Mouse (Mus musculus) liver (tissue): ENCODE results near the gene Cebpzos.
A peak's percentile ranks its signal among the peaks of the same experiment; 100 is the strongest.

ENCODE experiments used
- DNase-seq: peaks from one replicate; pipeline ENCODE4 v3.0.0-alpha.2; 2020; ENCODE audit warnings: mixed read lengths

Gene Cebpzos

DNA sequence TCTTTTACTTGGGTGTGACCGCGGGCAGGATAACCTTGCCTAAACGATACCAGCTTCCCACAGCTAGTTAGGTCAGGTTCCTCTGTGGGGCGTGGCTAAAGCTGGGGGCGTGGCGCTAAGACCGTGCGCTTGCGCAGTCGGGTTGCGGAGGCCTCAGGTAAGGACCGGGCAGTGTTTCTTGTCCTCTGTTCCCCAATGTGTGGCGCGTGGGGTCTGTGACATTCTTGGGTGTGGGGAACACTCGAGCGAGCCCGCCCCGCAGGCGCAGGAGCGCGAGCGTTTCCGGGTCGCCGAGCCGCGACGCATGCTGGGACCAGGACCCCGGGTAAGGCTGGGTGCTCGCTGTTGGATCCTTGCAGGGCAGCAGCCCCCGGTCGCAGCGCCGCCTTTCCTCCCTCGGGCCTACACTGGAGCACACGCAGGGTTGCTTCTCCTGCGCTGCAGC is at the start of gene Cebpzos:
TSS of gene Cebpzos (plus strand) at position 132 of the 445 bp plus-strand sequence.
- DNase-seq: peak; percentile 95

DNA sequence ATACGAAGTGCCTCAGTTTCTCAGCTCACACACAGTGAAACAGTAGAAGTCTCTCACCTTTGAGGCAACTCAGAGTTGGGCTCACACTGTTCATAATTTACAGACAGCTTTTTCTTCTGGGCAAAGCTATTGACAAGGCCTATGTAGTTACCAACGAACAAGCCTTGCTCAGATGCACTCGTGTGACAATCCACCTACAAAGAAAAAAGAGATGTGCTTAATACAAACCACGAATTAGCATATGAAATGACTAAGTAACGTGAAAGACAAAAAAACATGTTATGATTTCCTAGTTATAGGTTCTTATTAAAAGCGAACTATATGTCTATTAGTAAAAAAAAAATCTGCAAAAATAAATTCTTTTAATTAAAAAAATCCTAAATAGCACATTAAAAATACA is 42.4 kb upstream of the Cebpzos start:
- DNase-seq: no peak

DNA sequence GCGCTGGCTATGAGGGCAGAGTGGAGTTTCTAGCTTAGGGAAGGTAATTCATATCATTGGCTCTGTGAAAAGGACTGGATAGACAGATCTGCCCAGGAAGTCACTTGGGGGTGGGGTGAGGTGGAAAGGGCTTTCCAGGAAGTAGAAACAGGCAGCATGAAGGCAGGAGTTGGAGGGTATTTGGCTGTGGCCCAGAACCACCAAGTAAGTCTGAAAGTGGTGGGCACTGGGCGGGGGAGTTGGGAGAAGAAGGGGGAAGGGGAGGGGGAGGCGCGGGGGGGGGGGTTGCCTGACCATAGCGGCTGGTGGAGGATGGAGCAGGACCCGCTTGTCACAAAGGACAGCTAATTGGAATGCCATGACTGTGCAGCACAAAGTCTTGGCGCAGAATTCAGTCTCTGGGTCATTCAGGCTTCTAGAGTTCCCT is 34.4 kb upstream of the Cebpzos start:
- DNase-seq: peak; percentile 38

DNA sequence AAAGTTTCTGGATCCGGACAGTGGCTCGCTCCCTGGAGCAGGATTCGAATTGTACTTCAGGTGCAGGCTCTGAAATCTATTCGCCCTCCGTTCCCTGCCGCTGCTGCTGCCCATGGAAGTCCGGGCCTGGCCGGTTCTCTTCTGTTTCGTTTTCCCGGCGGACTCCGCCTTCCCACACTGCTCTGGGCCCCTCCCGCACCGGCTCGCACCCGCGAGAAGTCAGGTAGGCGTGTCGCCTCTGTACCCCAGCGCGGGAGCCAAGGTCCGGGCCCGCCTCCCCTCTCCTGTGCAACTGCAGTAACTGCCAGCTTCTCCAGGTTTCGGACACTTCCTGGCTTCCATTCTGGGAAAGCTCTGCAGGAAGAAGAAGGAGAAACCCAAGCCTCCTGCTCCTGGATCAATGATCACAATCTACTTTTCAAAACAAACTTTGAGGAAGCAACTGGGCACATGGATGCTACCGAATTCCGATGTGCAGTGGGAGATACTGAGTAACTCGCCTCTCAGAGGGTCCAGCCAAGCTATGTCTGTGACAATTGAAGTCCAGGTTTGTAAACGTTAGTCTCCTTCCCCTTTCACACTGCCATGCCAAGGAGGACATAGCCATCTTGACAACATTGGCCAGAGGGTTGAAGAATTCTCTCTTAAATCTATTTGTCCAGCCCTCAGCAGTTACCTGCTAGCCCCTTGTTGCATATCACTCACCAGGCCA is 33.7 kb upstream of the Cebpzos start, which contains the start of gene Eif2ak2:
TSS of gene Eif2ak2 (minus strand) at position 173 of the 712 bp plus-strand sequence.
- DNase-seq: peak; percentile 91

DNA sequence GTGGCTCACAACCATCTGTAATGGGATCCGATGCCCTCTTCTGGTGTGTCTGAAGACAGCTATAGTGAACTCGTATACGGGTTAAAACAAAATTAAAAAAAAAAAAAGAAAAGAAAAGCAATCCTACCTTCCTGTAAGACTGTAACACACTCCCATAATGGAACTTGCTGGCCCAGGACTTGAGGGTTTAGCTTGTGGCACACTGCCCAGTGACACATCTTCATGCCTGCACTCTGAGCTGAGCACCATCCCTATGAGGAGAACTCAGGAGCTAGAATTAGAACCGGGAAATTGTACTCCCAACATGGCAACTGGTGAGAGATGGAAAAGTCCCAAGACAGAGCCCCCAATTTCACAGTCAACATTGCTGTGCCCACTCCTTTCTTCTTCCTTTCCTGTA is 33.0 kb upstream of the Cebpzos start:
- DNase-seq: no peak

DNA sequence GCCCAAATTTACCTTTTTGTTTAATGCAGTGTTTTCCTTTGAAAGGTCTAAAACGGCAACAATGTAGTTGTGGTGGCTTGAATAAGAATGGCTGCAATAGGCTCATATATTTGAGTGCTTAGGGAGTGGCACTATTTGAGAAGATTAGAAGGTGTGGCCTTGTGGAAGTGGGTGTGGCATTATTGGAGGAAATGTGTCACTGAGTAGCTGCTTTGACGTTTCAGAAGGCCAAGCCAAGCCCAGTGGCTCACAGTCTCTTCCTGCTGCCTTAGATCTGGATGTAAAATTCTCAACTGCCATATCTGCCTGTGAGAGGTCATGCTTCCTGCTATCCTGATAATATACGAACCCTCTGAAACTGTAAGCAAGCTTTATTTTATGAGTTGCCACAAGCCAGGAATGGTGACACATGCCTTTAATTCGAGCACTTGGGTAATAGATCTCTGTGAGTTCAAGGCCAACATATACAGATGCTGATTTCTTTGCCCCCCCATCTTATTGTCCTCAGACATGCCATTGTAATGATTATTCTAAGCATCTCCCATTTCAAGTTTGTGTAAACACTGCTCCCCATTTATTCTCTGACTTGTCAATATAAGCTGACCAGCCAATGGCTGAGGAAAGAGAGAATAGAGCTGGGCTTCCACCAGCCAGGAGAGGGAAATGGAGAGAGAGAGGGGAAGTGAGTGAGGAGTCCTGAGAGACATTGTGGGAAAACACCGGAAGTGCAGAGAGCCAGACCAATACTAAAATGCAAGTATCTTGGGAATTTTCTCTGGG is 30.8 kb upstream of the Cebpzos start:
- DNase-seq: no peak

DNA sequence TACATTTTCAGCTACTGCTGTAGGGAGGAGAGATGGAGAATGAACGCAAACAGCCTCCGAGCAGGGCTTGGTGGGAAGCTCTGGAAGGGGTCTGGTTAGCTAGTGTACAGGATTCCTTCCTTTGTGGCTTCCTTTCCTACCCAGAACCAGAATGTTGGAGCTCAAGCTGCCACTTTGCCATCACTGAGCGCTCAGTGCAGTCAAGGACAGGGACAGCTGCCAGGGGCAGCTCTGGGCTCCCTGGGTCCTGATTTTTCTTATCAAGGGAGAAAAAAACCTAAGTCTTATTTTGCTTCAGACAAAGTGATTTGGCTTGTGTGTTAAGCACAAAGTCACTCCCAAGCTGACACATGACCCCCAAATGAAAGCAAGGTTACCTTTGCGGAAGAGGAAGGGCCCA is 27.7 kb upstream of the Cebpzos start:
- DNase-seq: no peak

DNA sequence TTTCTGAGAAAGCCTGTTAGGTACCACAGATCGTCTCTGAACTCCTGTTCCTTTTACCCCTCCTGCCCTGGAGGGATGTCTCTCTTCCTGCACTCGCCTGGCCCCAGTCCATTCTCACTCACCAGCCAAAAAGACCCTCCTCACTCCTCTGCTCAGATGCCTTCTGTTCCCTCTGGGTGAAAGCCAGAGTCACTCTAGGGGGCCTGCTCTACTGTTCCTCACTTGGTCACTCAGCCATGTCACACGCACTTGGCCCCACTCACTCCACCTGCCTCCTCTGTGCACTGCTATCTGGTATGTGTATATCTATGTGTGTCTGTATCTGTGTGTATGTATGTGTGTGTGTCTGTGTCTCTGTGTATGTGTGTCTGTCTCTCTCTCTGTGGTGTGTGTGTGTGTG is 27.1 kb upstream of the Cebpzos start:
- no peak for DNase-seq

DNA sequence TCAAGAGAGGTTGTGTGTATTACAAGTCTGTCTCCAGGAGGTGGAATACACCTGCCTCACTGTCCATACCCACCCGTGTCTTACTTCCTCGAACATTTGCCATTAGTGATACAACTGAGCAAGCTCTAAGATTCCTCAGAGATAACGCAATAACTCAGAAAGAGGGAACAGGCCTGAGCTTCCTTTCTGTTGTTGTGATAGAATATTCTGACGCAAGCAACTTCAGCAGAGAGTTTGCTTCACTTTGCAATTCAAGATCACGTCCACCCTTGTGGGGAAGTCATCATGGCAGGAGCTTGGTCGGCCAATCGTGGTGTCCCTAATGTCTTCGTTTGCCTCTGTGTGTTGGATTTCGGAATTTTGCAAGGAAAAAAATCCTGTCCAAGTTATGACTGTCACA is 25.3 kb upstream of the Cebpzos start:
- no peak for DNase-seq

DNA sequence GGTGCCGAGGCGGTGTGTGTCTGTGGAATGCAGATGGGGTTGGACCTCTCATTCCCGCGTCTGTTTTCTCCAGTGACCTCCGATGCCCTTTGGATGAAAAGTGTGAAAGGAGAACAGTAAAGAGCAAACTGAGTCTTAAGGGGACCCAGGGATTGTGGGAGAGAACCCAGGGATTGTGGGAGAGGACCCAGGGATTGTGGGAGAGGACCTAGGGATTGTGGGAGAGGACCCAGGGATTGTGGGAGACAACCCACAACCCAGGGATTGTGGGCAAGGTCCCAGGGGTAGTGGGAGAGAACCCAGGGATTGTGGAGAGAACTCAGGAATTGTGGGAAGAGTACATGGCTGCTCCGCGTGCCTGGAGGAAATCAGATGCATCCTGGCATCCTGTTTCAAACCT is 21.3 kb upstream of the Cebpzos start:
- no peak for DNase-seq

DNA sequence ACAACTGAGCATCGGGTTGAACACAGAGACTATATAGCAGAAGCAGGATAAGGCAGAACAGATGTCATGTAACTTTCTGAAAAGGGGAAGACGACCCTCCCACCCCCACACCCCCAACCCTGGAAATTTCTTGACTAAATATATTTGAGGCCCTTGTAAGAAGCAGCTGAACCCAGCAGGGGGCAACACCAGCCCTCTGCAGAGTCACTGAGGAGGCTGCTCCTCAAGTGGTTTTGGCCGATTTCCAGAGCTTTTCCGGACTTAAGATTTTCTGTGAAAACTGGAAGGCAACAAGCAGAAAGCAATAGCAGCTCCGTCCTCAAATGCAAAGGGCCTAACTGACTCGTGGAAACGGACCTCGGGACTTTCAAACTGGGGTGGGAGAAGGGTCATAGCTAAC is 20.9 kb upstream of the Cebpzos start:
- peak; percentile 57 for DNase-seq

DNA sequence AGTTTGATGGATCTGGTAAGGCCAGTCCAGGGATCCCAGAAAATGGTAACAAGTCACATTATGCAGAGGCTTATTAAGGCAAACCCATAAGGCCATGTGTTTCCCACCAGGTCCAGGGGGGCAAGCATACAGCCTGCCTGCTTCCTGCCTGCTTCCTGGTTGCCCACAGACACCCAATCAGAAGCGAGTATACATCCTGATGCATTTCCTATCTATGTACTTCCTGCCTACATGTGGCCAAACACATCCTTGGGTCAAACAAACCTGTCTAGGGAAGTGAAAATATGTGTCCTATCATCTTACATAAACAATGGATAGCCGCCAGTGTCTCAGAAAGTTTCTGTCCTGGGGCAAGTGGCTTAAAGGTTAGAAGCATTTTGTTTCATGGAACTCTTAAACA is 13.1 kb upstream of the Cebpzos start:
- DNase-seq: no peak

DNA sequence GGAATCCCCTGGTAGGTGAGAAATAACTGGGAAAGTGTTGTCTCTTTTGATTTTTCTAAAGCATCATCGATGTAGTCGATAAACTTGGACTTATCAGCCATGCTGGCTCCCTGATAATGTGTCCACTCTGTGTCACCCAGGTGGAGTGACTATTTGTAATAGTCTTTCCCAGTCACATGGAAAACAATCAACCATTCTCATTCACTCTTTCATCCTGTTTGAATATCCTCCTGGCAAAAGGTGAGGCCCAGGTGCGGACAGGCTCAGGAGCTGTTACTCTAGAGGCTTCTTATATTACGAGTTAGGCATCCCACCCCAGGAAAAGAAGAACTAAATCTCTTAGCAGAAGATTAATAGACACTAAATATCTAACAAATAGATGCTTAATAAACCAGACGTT is 9.4 kb upstream of the Cebpzos start, which contains the start of gene Sult6b1:
TSS of gene Sult6b1 (minus strand) at position 101 of the 400 bp plus-strand sequence.
- DNase-seq: no peak

DNA sequence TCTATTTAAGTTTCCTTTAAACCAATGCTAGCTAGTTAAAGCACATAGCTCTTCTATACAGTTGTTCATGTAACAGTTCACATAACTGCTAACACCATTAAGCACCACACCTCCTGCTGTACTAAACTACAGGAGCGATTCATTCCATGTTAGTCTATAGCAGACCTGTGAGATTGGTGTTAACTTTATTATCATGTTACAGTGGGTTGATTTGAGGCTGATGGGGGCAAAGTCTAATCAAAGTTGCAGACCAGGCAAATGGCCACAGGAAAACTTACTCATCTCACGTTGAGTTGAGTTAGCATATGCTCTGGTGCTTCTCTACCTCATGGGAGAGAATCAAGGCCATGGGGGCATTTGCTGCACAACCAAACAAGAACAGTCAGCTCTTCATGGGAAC is 6.9 kb upstream of the Cebpzos start:
- DNase-seq: no peak

DNA sequence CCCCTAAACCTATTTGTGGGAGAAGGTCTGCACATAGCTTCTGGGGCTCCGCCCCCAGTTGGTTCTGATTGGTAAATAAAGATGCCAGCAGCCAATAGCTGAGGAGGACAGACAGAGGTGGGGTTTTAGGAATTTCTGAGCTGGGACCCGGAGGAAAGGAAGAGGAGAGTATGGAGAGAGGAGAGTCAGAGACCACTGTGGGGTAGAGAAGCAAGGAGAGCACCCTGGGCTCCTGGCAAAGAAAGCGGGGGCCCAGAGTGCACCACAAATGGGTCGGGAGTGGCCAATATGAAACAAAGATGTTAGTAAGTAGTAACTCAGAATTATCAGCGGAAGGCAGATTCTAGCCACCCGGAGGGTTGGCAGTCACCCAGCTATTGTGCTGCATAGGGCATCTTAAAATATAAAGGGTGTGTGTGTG is 3.4 kb upstream of the Cebpzos start:
- DNase-seq: peak; percentile 60

DNA sequence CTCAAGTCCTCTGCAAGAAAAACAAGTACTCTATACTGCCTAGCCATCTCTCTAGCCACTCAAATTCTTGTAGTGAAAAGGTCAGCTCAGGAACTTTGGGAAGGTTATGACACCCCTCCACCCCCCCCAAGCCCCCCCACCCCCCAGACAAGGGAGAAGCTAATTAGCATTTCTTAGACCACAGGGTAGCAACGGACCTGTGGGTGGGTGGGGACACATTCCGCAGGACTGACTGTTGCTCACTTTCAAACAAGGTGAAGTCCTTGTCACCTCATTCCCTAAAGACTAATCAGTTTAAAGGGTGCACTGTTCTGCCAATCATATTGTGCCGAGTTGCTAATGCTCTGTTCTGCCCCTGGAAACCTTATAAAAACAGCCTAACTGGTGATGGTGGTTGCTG is 2.4 kb upstream of the Cebpzos start:
- no peak for DNase-seq

DNA sequence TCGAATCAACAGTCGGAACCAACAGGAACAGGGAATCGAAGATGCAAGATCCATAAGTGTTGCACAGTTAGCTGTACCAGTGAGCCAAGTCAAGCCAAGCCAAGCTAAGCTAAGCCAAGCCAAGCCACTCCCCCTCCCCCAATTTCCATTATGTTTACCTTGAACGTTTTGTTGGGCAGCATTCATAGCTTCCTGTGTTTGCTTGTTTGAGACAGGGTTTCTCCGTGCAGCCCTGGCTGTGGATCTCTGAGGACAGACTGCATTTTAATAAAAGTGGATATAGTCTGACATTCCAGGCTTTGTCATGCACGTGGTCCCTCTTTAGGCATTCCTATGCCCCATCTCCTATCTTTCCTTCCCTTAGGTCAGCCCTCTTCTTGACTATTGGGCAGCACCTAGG is 528 bp upstream of the Cebpzos start:
- no peak for DNase-seq

DNA sequence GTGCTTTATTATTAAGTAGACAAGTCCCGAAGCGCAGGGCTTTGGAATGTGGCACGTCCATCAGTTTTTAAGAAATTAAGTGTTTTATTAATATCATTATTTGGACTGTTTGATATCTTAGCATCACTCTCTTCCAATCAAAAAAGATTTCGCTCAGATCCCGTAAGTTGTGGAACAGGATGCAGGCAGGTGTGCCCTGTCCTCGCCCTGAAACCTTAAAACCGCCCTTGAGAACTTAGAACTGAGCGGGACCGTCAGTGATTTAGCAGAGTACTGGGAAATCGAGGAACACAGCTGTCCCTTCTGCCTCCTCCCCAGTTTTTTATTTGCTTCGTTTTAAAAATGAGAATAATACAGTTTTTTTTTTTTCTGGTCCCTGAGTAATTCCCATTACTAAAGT is 599 bp downstream of the Cebpzos start:
- no peak for DNase-seq

DNA sequence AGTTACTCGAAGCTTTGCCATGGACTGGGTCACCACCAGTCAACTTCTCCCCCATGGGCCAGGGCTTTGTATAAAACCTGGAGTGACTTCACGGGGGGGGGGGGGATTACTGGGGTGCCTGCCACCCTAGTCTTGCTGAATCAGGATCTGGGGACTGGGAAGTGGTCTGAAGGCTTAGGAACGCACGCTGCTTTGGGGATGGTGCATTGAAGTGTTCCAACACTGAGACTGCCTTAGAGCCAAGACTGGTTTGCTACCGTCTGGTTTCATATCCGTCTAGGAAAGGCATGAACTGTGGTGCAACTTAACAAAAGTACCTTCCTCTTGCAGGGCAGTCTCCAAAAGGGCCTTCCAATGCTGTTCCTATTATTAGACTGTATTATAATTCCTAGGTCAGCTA is 1.4 kb downstream of the Cebpzos start:
- DNase-seq: no peak

DNA sequence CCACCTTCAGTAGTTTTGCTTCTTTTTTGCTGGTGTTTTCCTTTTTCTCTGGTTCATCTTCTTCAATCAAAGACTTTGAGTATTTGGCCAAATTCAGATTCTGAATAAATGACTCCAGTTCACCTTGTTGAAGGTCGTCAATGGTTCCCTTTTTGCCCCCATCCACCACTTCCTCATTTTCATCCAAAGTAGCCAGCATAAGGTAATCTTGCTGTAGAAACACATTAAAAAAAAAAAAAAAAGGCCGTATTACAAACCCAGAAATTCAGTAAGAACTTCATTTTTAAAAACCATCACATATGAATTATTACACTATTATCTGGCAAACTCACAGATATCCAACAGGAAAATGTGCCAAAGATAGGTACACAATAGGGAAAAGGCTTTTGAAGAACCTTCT is 19.6 kb downstream of the Cebpzos start:
- DNase-seq: no peak

DNA sequence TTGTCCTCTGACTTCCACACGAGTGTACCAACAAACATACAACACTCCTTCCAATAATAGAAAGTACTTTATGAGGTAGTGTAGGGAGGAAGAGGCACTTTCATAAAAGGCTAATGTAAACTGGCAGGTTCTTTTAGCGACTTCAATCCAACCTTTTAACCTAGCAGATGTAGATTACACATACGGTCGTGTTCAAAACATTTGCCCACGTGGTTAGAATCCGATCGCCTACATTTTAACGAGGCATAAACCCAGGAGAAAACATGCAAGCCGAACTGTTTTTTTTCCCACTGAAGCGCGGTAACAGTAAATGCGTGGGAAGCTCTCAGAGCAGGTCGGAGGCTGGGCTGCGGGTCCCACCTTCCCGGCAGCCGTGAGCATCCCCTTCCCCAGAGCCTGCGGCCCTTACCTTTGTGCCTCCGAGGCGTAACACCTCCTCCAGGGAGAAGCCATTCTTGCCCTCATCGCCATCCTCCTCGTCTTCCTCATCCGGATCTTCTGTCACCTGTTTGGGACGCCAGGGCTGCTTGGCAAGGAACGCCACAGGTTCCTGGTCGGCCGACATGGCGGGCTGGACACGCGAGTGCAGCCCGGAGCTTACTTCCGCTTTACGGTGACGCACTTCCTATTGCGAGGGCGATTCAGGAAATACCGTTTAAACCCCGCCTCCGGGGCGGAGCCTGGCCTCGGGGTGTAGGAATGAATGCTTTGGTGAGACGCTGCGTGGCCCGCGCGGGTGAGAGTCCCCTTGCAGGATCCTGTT is 20.3 kb downstream of the Cebpzos start, which contains the start of the genes Cebpz and Ndufaf7:
TSS of gene Cebpz (minus strand) at position 601 of the 763 bp plus-strand sequence.
TSS of gene Ndufaf7 (plus strand) at position 671 of the 763 bp plus-strand sequence.
- peak; percentile 97 for DNase-seq

DNA sequence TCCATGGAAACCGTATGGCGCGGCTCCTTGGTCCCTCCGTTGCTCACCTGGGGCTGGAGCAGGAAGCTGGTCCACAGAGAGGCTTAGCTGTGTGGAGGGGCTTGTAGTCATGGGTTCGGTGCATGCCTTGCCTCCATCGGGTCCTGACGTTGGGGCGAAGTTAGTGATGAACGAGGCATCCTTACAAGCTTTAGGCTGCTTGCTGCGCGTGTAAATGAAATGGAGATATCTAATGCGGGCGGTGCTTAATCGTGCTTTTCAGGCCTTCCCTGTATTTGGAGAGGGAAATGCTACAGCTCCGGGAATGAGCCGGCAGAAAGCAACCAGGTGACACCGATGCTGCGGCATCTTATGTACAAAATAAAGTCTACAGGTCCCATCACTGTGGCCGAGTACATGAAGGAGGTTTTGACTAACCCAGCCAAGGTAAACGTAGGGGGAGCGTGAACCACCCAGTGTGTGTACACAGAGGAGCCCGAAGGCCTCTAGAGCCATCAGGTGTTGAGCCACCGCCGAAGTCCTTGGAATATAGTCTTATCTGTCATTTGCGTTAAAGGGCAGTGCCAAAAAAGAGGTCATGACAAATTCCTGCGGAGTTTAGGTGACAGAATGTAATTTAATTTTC is 21.0 kb downstream of the Cebpzos start:
- no peak for DNase-seq

DNA sequence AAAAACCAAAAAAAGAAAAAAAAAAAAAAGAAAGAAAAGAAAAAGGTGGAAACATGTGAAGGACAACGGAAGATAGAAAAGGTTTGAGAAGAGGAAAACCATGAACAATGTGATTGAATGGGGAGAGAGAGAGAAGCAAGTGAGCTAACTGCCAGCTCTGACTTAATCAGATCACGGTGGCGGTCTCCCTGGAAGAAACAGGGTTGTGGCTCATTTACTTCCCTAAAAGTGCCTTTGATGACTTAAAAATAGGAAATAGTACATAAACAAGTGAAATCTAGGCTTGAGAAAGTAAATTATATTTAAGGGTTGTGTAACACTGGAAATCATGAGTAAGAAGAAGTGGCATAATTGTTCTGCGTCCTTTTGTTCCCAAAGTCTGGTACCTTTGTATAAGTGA is 22.6 kb downstream of the Cebpzos start:
- no peak for DNase-seq
